Mouse (Mus musculus) testis, adult 2 months (tissue): ENCODE measurements around the gene Dct. TPM values are rescaled to one million over a fixed set of nuclear protein-coding genes. Genes with fewer than 3 reads are reported as not detected.

Experiments used
- H3K27ac ChIP-seq: fragments of 200-500 bp; 2 replicates; pipeline ENCODE4 v1.5.1; 2012; ENCODE audit warnings: low read depth, low read length; ENCODE audit not compliant: control insufficient read depth, insufficient read depth
- H3K27me3 ChIP-seq: fragments of 200-500 bp; 2 replicates; pipeline ENCODE4 v1.6.1; 2012; ENCODE audit warnings: mild to moderate bottlenecking, low read length, moderate library complexity; ENCODE audit not compliant: control insufficient read depth, insufficient read depth
- H3K36me3 ChIP-seq: fragments of 200-500 bp; 2 replicates; pipeline ENCODE4 v1.6.1; 2012; ENCODE audit warnings: mild to moderate bottlenecking, low read length; ENCODE audit not compliant: control insufficient read depth, insufficient read depth
- H3K4me1 ChIP-seq: fragments of 200-500 bp; 2 replicates; pipeline ENCODE4 v1.6.1; 2012; ENCODE audit warnings: low read length; ENCODE audit not compliant: control insufficient read depth, insufficient read depth
- H3K4me3 ChIP-seq: fragments of 200-500 bp; 2 replicates; pipeline ENCODE4 v1.5.1; 2012; ENCODE audit warnings: low read depth, mild to moderate bottlenecking, low read length, moderate library complexity, mixed read lengths; ENCODE audit not compliant: control insufficient read depth
- CTCF ChIP-seq: fragments of 200-500 bp; IDR thresholded peaks from 2 replicates; pipeline ENCODE4 v1.5.1; 2012; ENCODE audit warnings: low read depth, mild to moderate bottlenecking, inconsistent platforms, low read length, moderate library complexity; ENCODE audit not compliant: control insufficient read depth, insufficient read depth, insufficient replicate concordance
- POLR2A ChIP-seq: fragments of 200-500 bp; IDR thresholded peaks from 2 replicates; pipeline ENCODE4 v1.6.1; 2012; ENCODE audit warnings: low read depth, mild to moderate bottlenecking, inconsistent platforms, low read length, moderate library complexity; ENCODE audit not compliant: control insufficient read depth
- polyA plus RNA-seq: library from polyadenylated mRNA; depleted of rRNA; stranded (reverse); fragments of >200 nt; gene quantifications from 2 replicates; pipeline ENCODE4 v1.2.3, GENCODE M21; 2012

The Dct gene
- polyA plus RNA-seq, 1 experiment: 5.0 TPM

DNA sequence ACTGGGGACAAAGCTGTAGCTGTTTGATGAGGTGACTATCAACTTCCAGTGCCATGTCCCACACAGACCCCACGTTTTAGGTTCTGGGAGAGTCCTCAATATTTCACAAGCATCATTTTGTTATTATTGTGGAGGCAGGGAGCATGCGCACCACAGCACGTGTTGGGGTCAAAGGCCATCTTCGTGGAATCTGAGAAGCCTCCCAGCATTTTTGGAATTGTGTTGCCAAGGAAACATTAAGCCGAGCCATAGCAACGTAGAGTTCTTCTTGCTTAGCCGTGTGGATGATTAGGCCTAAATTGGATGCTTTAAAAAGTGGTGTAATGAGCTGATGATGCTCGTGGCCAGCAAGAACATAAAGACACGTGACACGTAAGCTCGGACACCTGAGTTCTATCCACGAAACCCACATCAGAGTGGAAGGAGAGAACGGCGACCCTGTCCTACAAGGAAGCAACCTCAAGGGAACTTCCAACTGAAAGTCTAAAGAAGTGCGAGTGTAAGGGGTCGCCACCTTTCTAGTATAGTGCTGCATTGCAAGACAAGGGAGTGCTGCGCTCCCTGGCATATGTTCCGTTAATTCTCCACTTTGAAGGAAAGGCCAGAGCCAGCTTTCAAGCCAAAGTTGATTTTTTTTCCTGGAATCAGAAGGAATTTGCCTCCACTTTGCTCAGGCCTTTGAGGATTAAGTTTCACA is 9.8 kb downstream of the Dct start:
- no peaks in the 10 kb centered on the region for H3K27me3 ChIP-seq
- no peak for TF ChIP-seq CTCF
- TF ChIP-seq POLR2A: no peak
- H3K36me3 ChIP-seq: no peaks in the 10 kb centered on the region
- H3K27ac ChIP-seq: no peak overlapping the region
- peak overlapping the region; percentile 70 for H3K4me3 ChIP-seq
- H3K4me1 ChIP-seq: no peaks in the 10 kb centered on the region; the same call in none of the 2 replicates

DNA sequence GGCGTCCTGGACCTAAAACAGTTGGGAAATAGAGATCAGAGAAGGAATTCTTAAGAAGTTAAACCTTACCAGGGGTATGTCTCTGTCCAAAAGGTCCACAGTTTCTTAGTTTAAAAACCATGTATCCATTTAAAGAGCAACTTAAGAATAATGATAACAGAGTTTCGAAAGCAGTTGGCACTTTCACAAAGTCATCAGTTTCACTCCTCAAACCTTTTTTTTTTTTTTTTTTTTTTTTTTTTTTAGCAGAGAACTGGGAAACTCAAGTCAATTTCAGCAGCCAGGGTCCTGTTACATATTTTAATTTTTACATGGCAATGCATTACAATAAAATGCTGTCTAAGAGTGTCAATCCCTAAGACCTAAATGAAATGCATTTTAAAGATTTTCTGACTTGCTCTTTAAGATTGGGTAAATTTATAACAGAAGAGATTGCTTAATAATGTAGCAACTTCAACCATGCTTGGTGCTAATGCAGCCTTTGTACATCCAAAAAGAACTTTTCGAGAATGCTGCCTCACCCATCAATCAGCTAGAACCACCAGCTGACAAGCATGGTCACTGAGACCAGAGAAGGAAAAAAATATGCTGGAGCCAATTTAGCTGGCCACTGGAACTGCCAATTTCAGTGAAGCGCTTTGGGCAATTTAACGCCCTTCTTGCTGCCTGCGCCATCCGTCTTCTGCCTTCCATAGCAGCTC is 11.3 kb downstream of the Dct start:
- H3K27me3 ChIP-seq: no peaks in the 10 kb centered on the region
- H3K4me3 ChIP-seq: no peak overlapping the region
- no peak overlapping the region for H3K27ac ChIP-seq
- TF ChIP-seq CTCF (no peak), POLR2A (no peak)
- H3K36me3 ChIP-seq: no peaks in the 10 kb centered on the region
- H3K4me1 ChIP-seq: no peaks in the 10 kb centered on the region; the same call in none of the 2 replicates

DNA sequence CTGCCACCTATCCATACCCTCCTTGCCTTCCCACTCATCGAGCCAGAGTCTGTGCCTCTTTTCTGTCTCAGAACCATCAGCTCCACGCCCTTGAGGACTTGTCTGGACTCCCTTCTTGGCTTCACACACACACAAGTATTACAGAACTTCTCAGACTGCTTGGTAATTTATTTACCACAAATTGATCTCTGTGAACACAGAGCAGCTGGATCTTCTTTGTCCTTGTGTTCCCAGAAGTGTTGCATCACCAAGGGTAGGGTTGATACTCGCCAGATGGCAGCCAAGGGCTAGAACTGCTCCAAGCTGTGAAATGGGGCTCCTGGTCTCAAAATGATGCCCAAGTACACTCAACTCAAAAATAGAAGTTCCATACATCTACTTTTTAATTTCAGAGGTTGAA is 13.0 kb downstream of the Dct start:
- Histone ChIP-seq H3K27ac (no peak overlapping the region), H3K4me3 (no peak overlapping the region), H3K27me3 (no peaks in the 10 kb centered on the region), H3K36me3 (no peaks in the 10 kb centered on the region), H3K4me1 (no peaks in the 10 kb centered on the region; the same call in none of the 2 replicates)
- TF ChIP-seq POLR2A (no peak), CTCF (no peak)

DNA sequence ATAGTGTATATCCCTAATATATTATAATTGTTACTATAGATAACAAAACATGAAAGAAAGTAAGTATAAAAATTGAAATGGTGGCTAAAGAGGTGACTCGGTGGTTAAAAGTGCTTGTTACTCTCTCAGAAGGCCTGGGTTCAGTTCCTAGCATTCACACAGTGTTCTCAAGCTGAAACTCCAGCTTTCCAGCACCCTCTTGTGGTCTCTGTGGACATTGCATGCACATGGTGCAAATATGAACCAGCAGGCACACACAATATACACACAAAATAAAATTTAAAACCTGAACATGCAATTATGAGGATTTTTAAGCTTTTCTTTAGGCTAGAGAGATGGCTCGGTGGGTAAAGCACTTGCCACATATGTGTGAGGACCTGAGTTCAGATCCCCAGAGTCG is 24.5 kb downstream of the Dct start:
- peaks cover 1% of the 10 kb centered on the region; the same call in 1 of the 2 replicates for H3K4me1 ChIP-seq

DNA sequence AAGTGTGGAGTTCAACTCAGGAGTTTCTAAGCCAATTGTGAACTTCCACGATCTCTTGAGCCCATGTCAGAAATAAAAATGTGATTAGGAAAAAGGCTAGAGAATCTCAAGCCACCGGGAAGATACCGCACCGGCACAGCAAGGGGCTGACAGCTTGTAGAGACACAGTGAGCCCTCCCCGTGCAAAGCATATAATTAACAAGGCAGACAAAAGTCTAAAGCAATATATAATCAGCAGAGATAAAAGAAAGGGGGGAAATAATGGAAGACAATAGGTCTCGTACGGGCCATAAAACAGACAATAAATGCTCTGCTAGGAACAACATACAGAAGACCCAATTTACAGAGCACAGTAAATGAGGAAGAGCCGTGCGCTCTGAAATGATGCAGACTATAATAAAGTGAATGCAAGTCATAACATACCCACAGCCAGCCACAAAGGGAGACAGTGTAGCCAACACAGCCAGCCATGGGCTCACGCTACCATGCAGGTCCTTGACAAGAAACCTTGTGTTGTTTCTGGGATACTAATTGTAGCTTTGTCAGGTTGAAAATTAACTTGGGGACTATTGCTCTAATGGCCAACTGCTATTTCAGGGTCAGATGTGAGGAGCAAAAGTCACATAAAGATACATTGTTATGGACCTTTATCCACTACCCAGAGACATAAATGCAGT is 30.0 kb downstream of the Dct start:
- no peak overlapping the region for H3K27ac ChIP-seq
- no peak for TF ChIP-seq CTCF
- no peak for TF ChIP-seq POLR2A
- H3K4me1 ChIP-seq: no peaks in the 10 kb centered on the region
- H3K36me3 ChIP-seq: no peaks in the 10 kb centered on the region
- no peaks in the 10 kb centered on the region for H3K27me3 ChIP-seq
- no peak overlapping the region for H3K4me3 ChIP-seq

More for the DNA sequence above, 24.5 kb downstream of the Dct start:
- no peak overlapping the region for H3K27ac ChIP-seq
- TF ChIP-seq POLR2A: no peak
- no peak for TF ChIP-seq CTCF
- no peaks in the 10 kb centered on the region for H3K36me3 ChIP-seq
- no peak overlapping the region for H3K4me3 ChIP-seq
- no peaks in the 10 kb centered on the region for H3K27me3 ChIP-seq

DNA sequence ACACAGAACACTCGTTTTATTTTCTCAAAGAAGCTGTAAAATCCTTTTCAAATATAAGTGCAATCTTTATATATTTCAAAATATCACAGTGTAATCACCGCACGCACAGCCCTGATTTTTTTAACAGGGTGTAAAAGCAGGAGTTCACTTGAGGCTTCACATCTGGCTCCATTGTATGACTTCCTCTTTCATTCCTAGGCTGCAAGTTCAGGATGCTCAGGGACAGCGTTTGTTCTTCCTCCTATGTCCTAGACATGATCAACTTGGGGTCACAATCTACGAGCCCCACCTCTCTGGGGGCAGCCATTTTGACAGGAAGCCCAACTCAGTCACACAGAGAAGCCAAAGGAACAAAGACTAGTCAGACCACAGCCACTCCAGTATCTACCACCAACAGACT is 32.7 kb downstream of the Dct start:
- Histone ChIP-seq H3K4me3 (no peak overlapping the region), H3K36me3 (no peaks in the 10 kb centered on the region)
- TF ChIP-seq POLR2A: no peak
- TF ChIP-seq CTCF: no peak

DNA sequence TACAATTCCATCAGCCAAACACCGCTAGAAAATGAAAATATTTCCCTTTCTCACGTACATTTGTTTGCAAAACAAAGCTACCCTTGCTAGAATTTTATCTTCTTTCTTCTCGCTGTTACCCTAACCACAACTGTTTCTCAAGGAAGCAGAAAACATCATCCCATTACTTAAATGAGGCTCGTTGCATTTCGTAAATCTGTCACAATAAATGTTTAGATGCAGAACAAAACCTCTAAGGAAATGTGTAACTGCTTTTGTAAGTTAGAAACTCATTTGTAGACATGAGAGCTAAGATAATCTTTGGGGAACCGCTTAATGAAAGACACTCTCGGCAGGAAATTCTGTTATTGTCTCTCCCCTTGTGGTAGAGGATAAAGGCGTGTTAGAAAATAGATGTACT is 38.8 kb downstream of the Dct start:
- Histone ChIP-seq H3K4me3 (no peak overlapping the region), H3K27ac (no peak overlapping the region), H3K27me3 (no peaks in the 10 kb centered on the region), H3K4me1 (no peaks in the 10 kb centered on the region), H3K36me3 (no peaks in the 10 kb centered on the region)
- TF ChIP-seq POLR2A (no peak), CTCF (no peak)

More for the DNA sequence above, 32.7 kb downstream of the Dct start:
- H3K27ac ChIP-seq: no peak overlapping the region
- H3K4me1 ChIP-seq: no peaks in the 10 kb centered on the region
- H3K27me3 ChIP-seq: no peaks in the 10 kb centered on the region
